Mouse (Mus musculus): ENCODE measurements at regions not wholly inside any gene's neighbourhood (a gene's known extent, or its start where the extent isn't known, plus 50 kb on each side); places are given as distances from the start of the nearest gene placed in this dataset.

GRCm38 (mm10) chr3:121902246-121902645, 50.1 kb upstream of the Arhgap29 start:
- no peak for DNase-seq (ENCODE audit: low spot score)

GRCm38 (mm10) chr3:121900429-121900844, 51.9 kb upstream of the Arhgap29 start:
- DNase-seq (ENCODE audit: low spot score) = no peak

- no peak for DNase-seq (ENCODE audit: low spot score)
These were observed 54.3 kb upstream of the Arhgap29 start for GRCm38 (mm10) chr3:121897821-121898574.

- no peak for DNase-seq (ENCODE audit: low spot score)
These were observed 58.7 kb upstream of the Arhgap29 start for GRCm38 (mm10) chr3:121893606-121894005.

GRCm38 (mm10) chr3:121892675-121893074, 59.7 kb upstream of the Arhgap29 start:
- no peak for DNase-seq (ENCODE audit: low spot score)

- DNase-seq (ENCODE audit: low spot score) = no peak
These were observed 61.0 kb upstream of the Arhgap29 start for GRCm38 (mm10) chr3:121891338-121891737.

GRCm38 (mm10) chr3:121890563-121890962, 61.8 kb upstream of the Arhgap29 start:
- DNase-seq (ENCODE audit: low spot score) = no peak

- DNase-seq (ENCODE audit: low spot score) = no peak
These were observed 65.3 kb upstream of the Arhgap29 start for GRCm38 (mm10) chr3:121886870-121887605.

GRCm38 (mm10) chr3:121886309-121886708, 66.0 kb upstream of the Arhgap29 start:
- no peak for DNase-seq (ENCODE audit: low spot score)

GRCm38 (mm10) chr3:121885265-121886178, 66.8 kb upstream of the Arhgap29 start:
- DNase-seq (ENCODE audit: low spot score) = no peak

- peak; percentile 97 for DNase-seq (ENCODE audit: low spot score)
These were observed 67.8 kb upstream of the Arhgap29 start for GRCm38 (mm10) chr3:121884328-121885248.

- no peak for DNase-seq (ENCODE audit: low spot score)
These were observed 65.3 kb upstream of the Abcd3 start for GRCm38 (mm10) chr3:121880355-121880754.

GRCm38 (mm10) chr3:121875072-121875471, 60.0 kb upstream of the Abcd3 start:
- no peak for DNase-seq (ENCODE audit: low spot score)

GRCm38 (mm10) chr3:121874576-121874975, 59.5 kb upstream of the Abcd3 start:
- no peak for DNase-seq (ENCODE audit: low spot score)

GRCm38 (mm10) chr3:121873572-121873971, 58.5 kb upstream of the Abcd3 start:
- DNase-seq (ENCODE audit: low spot score) = no peak

GRCm38 (mm10) chr3:121872685-121873084, 57.6 kb upstream of the Abcd3 start:
- DNase-seq (ENCODE audit: low spot score) = no peak

- no peak for DNase-seq (ENCODE audit: low spot score)
These were observed 56.7 kb upstream of the Abcd3 start for GRCm38 (mm10) chr3:121871795-121872194.

GRCm38 (mm10) chr3:121870726-121871125, 55.6 kb upstream of the Abcd3 start:
- no peak for DNase-seq (ENCODE audit: low spot score)

GRCm38 (mm10) chr3:121869694-121870093, 54.6 kb upstream of the Abcd3 start:
- DNase-seq (ENCODE audit: low spot score) = no peak

GRCm38 (mm10) chr3:121867301-121867700, 52.2 kb upstream of the Abcd3 start:
- no peak for DNase-seq (ENCODE audit: low spot score)

GRCm38 (mm10) chr3:121864734-121865445, 49.8 kb upstream of the Abcd3 start:
- DNase-seq (ENCODE audit: low spot score) = no peak
